Mouse (Mus musculus): ENCODE results near the gene Dnase2b. TPM values are rescaled to one million over a fixed set of nuclear protein-coding genes. Genes with fewer than 3 reads are reported as not detected.

The Dnase2b gene
- total RNA-seq, 2 experiments from 2014 or later = not detected

GRCm38 (mm10) chr3:146570939-146571338, 44.5 kb downstream of the Dnase2b start:
- no peak for DNase-seq (ENCODE audit: low spot score in 2 of 2)

GRCm38 (mm10) chr3:146570148-146570782, 45.1 kb downstream of the Dnase2b start, which contains the start of gene Uox:
TSS of gene Uox (plus strand) at chr3:146570426.
- DNase-seq (ENCODE audit: low spot score in 2 of 2) = no peak

GRCm38 (mm10) chr3:146569594-146569993, 45.8 kb downstream of the Dnase2b start:
- DNase-seq (ENCODE audit: low spot score in 2 of 2) = no peak

GRCm38 (mm10) chr3:146567884-146568530, 47.4 kb downstream of the Dnase2b start:
- DNase-seq (ENCODE audit: low spot score in 2 of 2) = peak; percentile 15 to 46

GRCm38 (mm10) chr3:146567366-146567765, 48.0 kb downstream of the Dnase2b start:
- no peak for DNase-seq (ENCODE audit: low spot score in 2 of 2)

- DNase-seq (ENCODE audit: low spot score in 2 of 2) = no peak
These were observed 50.4 kb downstream of the Dnase2b start for GRCm38 (mm10) chr3:146565065-146565411.

- DNase-seq (ENCODE audit: low spot score in 2 of 2) = peak; percentile 69 to 93
These were observed 50.9 kb downstream of the Dnase2b start for GRCm38 (mm10) chr3:146564268-146565064.

GRCm38 (mm10) chr3:146562936-146563335, 52.5 kb downstream of the Dnase2b start:
- DNase-seq (ENCODE audit: low spot score in 2 of 2) = no peak

GRCm38 (mm10) chr3:146557507-146557906, 57.9 kb downstream of the Dnase2b start:
- no peak for DNase-seq (ENCODE audit: low spot score in 2 of 2)

GRCm38 (mm10) chr3:146556567-146556966, 58.8 kb downstream of the Dnase2b start:
- no peak for DNase-seq (ENCODE audit: low spot score in 2 of 2)

- no peak for DNase-seq (ENCODE audit: low spot score in 2 of 2)
These were observed 60.6 kb downstream of the Dnase2b start for GRCm38 (mm10) chr3:146554816-146555215.

- no peak for DNase-seq (ENCODE audit: low spot score in 2 of 2)
These were observed 71.8 kb downstream of the Dnase2b start for GRCm38 (mm10) chr3:146543632-146544031.

GRCm38 (mm10) chr3:146540521-146541273, 74.7 kb downstream of the Dnase2b start:
- DNase-seq (ENCODE audit: low spot score in 2 of 2) = no peak

GRCm38 (mm10) chr3:146534986-146535385, 80.4 kb downstream of the Dnase2b start:
- no peak for DNase-seq (ENCODE audit: low spot score in 2 of 2)

Other genes with a start within 250 kb of the Dnase2b start
- gene Ssx2ip, start 211.0 kb downstream of the Dnase2b start, total RNA-seq (2021) = 100 to 1,000 TPM in 1 of 2 experiments, 10 to 100 TPM in 1; 97.4 to 105 TPM
- 1 to 10 TPM; 5.9 to 7.7 TPM for gene Ctbs, start 165.8 kb downstream of the Dnase2b start, total RNA-seq (2021)
- 1 to 10 TPM; 2.1 to 3.2 TPM for gene Spata1, start 115.8 kb downstream of the Dnase2b start, total RNA-seq (2021)
- gene Gng5, start 115.8 kb downstream of the Dnase2b start, total RNA-seq (2021) = 10 to 100 TPM; 40.1 to 45.0 TPM
- gene Rpf1, start 94.2 kb downstream of the Dnase2b start, total RNA-seq (2021) = 10 to 100 TPM; 16.7 to 18.7 TPM
- under 1 TPM in 1 of 2 experiments, not detected in 1; 0.45 TPM for gene Uox, start 45.2 kb downstream of the Dnase2b start, total RNA-seq (2021)
- gene 4930503B20Rik, start 35.7 kb upstream of the Dnase2b start, total RNA-seq (2021) = not detected
- not detected for gene Samd13, start 70.0 kb upstream of the Dnase2b start, total RNA-seq (2021)
- 100 to 1,000 TPM; 262 to 292 TPM for gene Prkacb, start 197.4 kb upstream of the Dnase2b start, total RNA-seq (2021)
- gene Ttll7, start 236.8 kb upstream of the Dnase2b start, total RNA-seq (2021) = 100 to 1,000 TPM; 129 to 140 TPM

Data from layer of hippocampus, adult 18-20 months (tissue).